31 mouse cellular contexts compared by ENCODE assay signal in the genomic region with DNA sequence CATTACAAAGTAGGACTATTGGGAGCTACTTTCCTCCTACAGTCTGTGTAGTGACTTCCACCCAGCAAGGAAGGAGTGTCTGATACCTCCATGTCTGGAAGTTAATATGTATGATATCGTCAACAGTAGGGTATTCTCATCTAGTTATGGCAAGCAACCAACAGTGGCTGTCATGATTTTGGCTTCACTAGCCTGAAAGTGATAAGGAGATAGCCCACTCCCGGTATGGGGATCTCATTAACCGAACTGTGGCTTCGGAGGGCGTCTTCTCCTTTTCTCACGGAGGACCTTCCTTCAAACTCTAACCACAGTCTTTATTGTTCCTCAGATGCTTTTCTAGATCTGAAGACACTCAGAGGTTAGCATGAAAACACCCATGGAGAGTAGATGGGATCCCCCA.
"Had no signal": no experiment of that assay in that cellular context is flagged by ENCODE, and none has a peak within 500 bp of the region (broad histone marks: within the 10 kb centered on the region; RNA-seq: fewer than 3 reads in every experiment).

No protein-coding gene starts in this region.

- H3K9ac ChIP-seq: limb, embryonic 12.5 days; limb, embryonic 13.5 days; limb, embryonic 15.5 days; liver, embryonic 12.5 days; liver, embryonic 13.5 days; liver, embryonic 14.5 days; liver, embryonic 15.5 days; liver, postnatal 0 days; lung, embryonic 14.5 days; lung, embryonic 15.5 days; midbrain, embryonic 12.5 days; midbrain, embryonic 13.5 days; midbrain, embryonic 15.5 days; neural tube, embryonic 12.5 days had no signal

- ATAC-seq: liver, embryonic 12.5 days; liver, postnatal 0 days; lung, postnatal 0 days; midbrain, embryonic 13.5 days; midbrain, embryonic 15.5 days; midbrain, embryonic 16.5 days had no signal

- H3K4me1 ChIP-seq: limb, embryonic 10.5 days; limb, embryonic 12.5 days; limb, embryonic 13.5 days; limb, embryonic 15.5 days; midbrain, embryonic 10.5 days; midbrain, embryonic 12.5 days; midbrain, embryonic 13.5 days; midbrain, embryonic 15.5 days; neural tube, embryonic 12.5 days had no signal

- H3K36me3 ChIP-seq: limb, embryonic 10.5 days; limb, embryonic 12.5 days; limb, embryonic 13.5 days; limb, embryonic 15.5 days; liver, embryonic 12.5 days; liver, embryonic 13.5 days; liver, embryonic 15.5 days; lung, embryonic 15.5 days; midbrain, embryonic 10.5 days; midbrain, embryonic 12.5 days; midbrain, embryonic 13.5 days; midbrain, embryonic 15.5 days; neural tube, embryonic 12.5 days had no signal

- H3K27me3 ChIP-seq: limb, embryonic 12.5 days; limb, embryonic 13.5 days; limb, embryonic 15.5 days; liver, embryonic 12.5 days; liver, embryonic 13.5 days; liver, embryonic 15.5 days; lung, embryonic 15.5 days; megakaryocyte, embryonic 14.5 days; midbrain, embryonic 12.5 days; midbrain, embryonic 13.5 days; midbrain, embryonic 15.5 days; neural tube, embryonic 12.5 days had no signal

- H3K27ac ChIP-seq: limb, embryonic 10.5 days; limb, embryonic 12.5 days; limb, embryonic 13.5 days; limb, embryonic 15.5 days; liver, embryonic 12.5 days; liver, embryonic 13.5 days; liver, embryonic 14.5 days; liver, embryonic 15.5 days; lung, embryonic 15.5 days; macrophage; midbrain, embryonic 10.5 days; midbrain, embryonic 12.5 days; midbrain, embryonic 13.5 days; midbrain, embryonic 15.5 days; neural tube, embryonic 12.5 days had no signal

- H3K4me3 ChIP-seq: limb, embryonic 10.5 days; limb, embryonic 12.5 days; limb, embryonic 13.5 days; limb, embryonic 15.5 days; liver, embryonic 12.5 days; liver, embryonic 13.5 days; liver, embryonic 15.5 days; lung, embryonic 15.5 days; megakaryocyte, embryonic 14.5 days; midbrain, embryonic 10.5 days; midbrain, embryonic 12.5 days; midbrain, embryonic 13.5 days; midbrain, embryonic 15.5 days; myocyte; neural tube, embryonic 12.5 days had no signal

- DNase-seq: left cerebral cortex, postnatal 4 days; liver; liver, embryonic 13.5 days; liver, postnatal 0 days; lung, adult 18-20 months; lung, adult 2 months; lung, embryonic 14.5 days; lung, postnatal 10 days; lung, postnatal 14 days; lung, postnatal 36 days; lung, postnatal 4 days; midbrain, embryonic 14.5 days had no signal

- H3K9me3 ChIP-seq: limb, embryonic 10.5 days; liver, embryonic 15.5 days; midbrain, embryonic 13.5 days; midbrain, embryonic 15.5 days had no signal

- H3K4me2 ChIP-seq: limb, embryonic 12.5 days; limb, embryonic 13.5 days; limb, embryonic 15.5 days; liver, embryonic 11.5 days; liver, embryonic 12.5 days; liver, embryonic 13.5 days; liver, embryonic 15.5 days; lung, embryonic 14.5 days; lung, embryonic 15.5 days; midbrain, embryonic 12.5 days; midbrain, embryonic 13.5 days; midbrain, embryonic 15.5 days; neural tube, embryonic 12.5 days had no signal
